Mouse (Mus musculus): ENCODE measurements around the gene Irgc1. TPM values are rescaled to one million over a fixed set of nuclear protein-coding genes. Genes with fewer than 3 reads are reported as not detected.
A peak's percentile ranks its signal among the peaks of the same experiment; 100 is the strongest.

Gene Irgc1
- 0.16 and 0.36 TPM in 2 replicates for polyA plus RNA-seq (2014; fragmentation: Nextera tagmentation; extraction: Ambion mirVana)

GRCm38 (mm10) chr7:24451855-24452311 is at the start of gene Irgc1:
Gene Irgc1, minus strand, starts transcription at chr7:24452297.
- Histone ChIP-seq H3K9me3 (ENCODE audit: control insufficient read depth, low read length) (no peaks in the 10 kb centered on the region), H3K4me2 (ENCODE audit: low read depth, low read length) (no peak within 1 kb of the TSS), H3K9ac (ENCODE audit: low read depth, low read length) (no peak within 1 kb of the TSS), H3K4me3 (ENCODE audit: low read depth, low read length) (no peak within 1 kb of the TSS), H3K27me3 (replicated peaks; ENCODE audit: control insufficient read depth, insufficient read depth, low read length) (no peaks in the 10 kb centered on the region), H3K27ac (replicated peaks; ENCODE audit: low read depth, low read length) (no peak within 1 kb of the TSS), H3K36me3 (ENCODE audit: control insufficient read depth, insufficient read depth, low read length) (no peaks in the 10 kb centered on the region), H3K4me1 (ENCODE audit: control insufficient read depth, insufficient read depth, low read length) (no peaks in the 10 kb centered on the region)
- ATAC-seq (ENCODE audit: low read depth) (no peak), DNase-seq (ENCODE audit: low spot score) (no peak)
- 76% methylated on average over 9 of the region's 9 CpGs for WGBS

- H3K27ac ChIP-seq (replicated peaks; ENCODE audit: low read depth, low read length): no peak overlapping the region
- no peaks in the 10 kb centered on the region for H3K36me3 ChIP-seq (ENCODE audit: control insufficient read depth, insufficient read depth, low read length)
- WGBS: 53% methylated on average over 18 of the region's 21 CpGs
- no peak overlapping the region for H3K4me2 ChIP-seq (ENCODE audit: low read depth, low read length)
- H3K4me3 ChIP-seq (ENCODE audit: low read depth, low read length): no peak overlapping the region
- H3K9ac ChIP-seq (ENCODE audit: low read depth, low read length): no peak overlapping the region
- peaks cover 18% of the 10 kb centered on the region for H3K4me1 ChIP-seq (ENCODE audit: control insufficient read depth, insufficient read depth, low read length)
- H3K9me3 ChIP-seq (ENCODE audit: control insufficient read depth, low read length): no peaks in the 10 kb centered on the region
- ATAC-seq (ENCODE audit: low read depth) (no peak), DNase-seq (ENCODE audit: low spot score) (no peak)
- peaks cover 12% of the 10 kb centered on the region for H3K27me3 ChIP-seq (replicated peaks; ENCODE audit: control insufficient read depth, insufficient read depth, low read length)
These were observed 49.4 kb upstream of the Irgc1 start for GRCm38 (mm10) chr7:24501492-24501891.

- DNase-seq (ENCODE audit: low spot score): no peak
- H3K4me3 ChIP-seq (ENCODE audit: low read depth, low read length): no peak overlapping the region
These were observed 48.8 kb upstream of the Irgc1 start for GRCm38 (mm10) chr7:24500929-24501328.

GRCm38 (mm10) chr7:24499856-24500577 is 47.9 kb upstream of the Irgc1 start:
- Histone ChIP-seq H3K4me1 (ENCODE audit: control insufficient read depth, insufficient read depth, low read length) (peaks cover 8% of the 10 kb centered on the region), H3K36me3 (ENCODE audit: control insufficient read depth, insufficient read depth, low read length) (no peaks in the 10 kb centered on the region), H3K27me3 (replicated peaks; ENCODE audit: control insufficient read depth, insufficient read depth, low read length) (peaks cover 12% of the 10 kb centered on the region), H3K9me3 (ENCODE audit: control insufficient read depth, low read length) (no peaks in the 10 kb centered on the region), H3K9ac (ENCODE audit: low read depth, low read length) (peak overlapping the region; percentile 40; the same call in 1 of the 2 replicates), H3K27ac (replicated peaks; ENCODE audit: low read depth, low read length) (no peak overlapping the region), H3K4me3 (ENCODE audit: low read depth, low read length) (peak overlapping the region; percentile 37), H3K4me2 (ENCODE audit: low read depth, low read length) (peak overlapping the region; percentile 65)
- peak; percentile 38; the same call in 1 of the 2 replicates for ATAC-seq (ENCODE audit: low read depth)
- peak; percentile 51 for DNase-seq (ENCODE audit: low spot score)
- 11% methylated on average over 43 of the region's 43 CpGs for WGBS

More at GRCm38 (mm10) chr7:24500929-24501328, 48.8 kb upstream of the Irgc1 start:
- no peaks in the 10 kb centered on the region for H3K9me3 ChIP-seq (ENCODE audit: control insufficient read depth, low read length)
- H3K27me3 ChIP-seq (replicated peaks; ENCODE audit: control insufficient read depth, insufficient read depth, low read length): peaks cover 12% of the 10 kb centered on the region
- no peak overlapping the region for H3K27ac ChIP-seq (replicated peaks; ENCODE audit: low read depth, low read length)
- no peak for ATAC-seq (ENCODE audit: low read depth)
- H3K9ac ChIP-seq (ENCODE audit: low read depth, low read length): no peak overlapping the region
- peaks cover 16% of the 10 kb centered on the region for H3K4me1 ChIP-seq (ENCODE audit: control insufficient read depth, insufficient read depth, low read length)
- H3K36me3 ChIP-seq (ENCODE audit: control insufficient read depth, insufficient read depth, low read length): no peaks in the 10 kb centered on the region
- WGBS: 37% methylated on average over 7 of the region's 7 CpGs
- no peak overlapping the region for H3K4me2 ChIP-seq (ENCODE audit: low read depth, low read length)

GRCm38 (mm10) chr7:24488303-24488702 is 36.2 kb upstream of the Irgc1 start:
- DNase-seq (ENCODE audit: low spot score): no peak
- Histone ChIP-seq H3K4me1 (ENCODE audit: control insufficient read depth, insufficient read depth, low read length) (no peaks in the 10 kb centered on the region), H3K36me3 (ENCODE audit: control insufficient read depth, insufficient read depth, low read length) (no peaks in the 10 kb centered on the region), H3K4me3 (ENCODE audit: low read depth, low read length) (no peak overlapping the region), H3K9ac (ENCODE audit: low read depth, low read length) (no peak overlapping the region), H3K9me3 (ENCODE audit: control insufficient read depth, low read length) (no peaks in the 10 kb centered on the region), H3K4me2 (ENCODE audit: low read depth, low read length) (no peak overlapping the region), H3K27ac (replicated peaks; ENCODE audit: low read depth, low read length) (no peak overlapping the region), H3K27me3 (replicated peaks; ENCODE audit: control insufficient read depth, insufficient read depth, low read length) (no peaks in the 10 kb centered on the region)
- ATAC-seq (ENCODE audit: low read depth): no peak
- WGBS: 80% methylated on average over 8 of the region's 8 CpGs

GRCm38 (mm10) chr7:24487403-24487802 is 35.3 kb upstream of the Irgc1 start:
- Histone ChIP-seq H3K9ac (ENCODE audit: low read depth, low read length) (no peak overlapping the region), H3K27me3 (replicated peaks; ENCODE audit: control insufficient read depth, insufficient read depth, low read length) (0 out of 2 replicates have a peak, but pooled peaks cover 5% of the 10 kb centered on the region), H3K36me3 (ENCODE audit: control insufficient read depth, insufficient read depth, low read length) (no peaks in the 10 kb centered on the region), H3K4me3 (ENCODE audit: low read depth, low read length) (no peak overlapping the region), H3K4me2 (ENCODE audit: low read depth, low read length) (no peak overlapping the region), H3K4me1 (ENCODE audit: control insufficient read depth, insufficient read depth, low read length) (no peaks in the 10 kb centered on the region), H3K9me3 (ENCODE audit: control insufficient read depth, low read length) (no peaks in the 10 kb centered on the region), H3K27ac (replicated peaks; ENCODE audit: low read depth, low read length) (no peak overlapping the region)
- DNase-seq (ENCODE audit: low spot score) (no peak), ATAC-seq (ENCODE audit: low read depth) (no peak)
- WGBS: 16% methylated on average over 3 of the region's 3 CpGs

GRCm38 (mm10) chr7:24486654-24487130 is 34.6 kb upstream of the Irgc1 start:
- Histone ChIP-seq H3K9ac (ENCODE audit: low read depth, low read length) (no peak overlapping the region), H3K36me3 (ENCODE audit: control insufficient read depth, insufficient read depth, low read length) (no peaks in the 10 kb centered on the region), H3K4me2 (ENCODE audit: low read depth, low read length) (no peak overlapping the region), H3K27me3 (replicated peaks; ENCODE audit: control insufficient read depth, insufficient read depth, low read length) (0 out of 2 replicates have a peak, but pooled peaks cover 5% of the 10 kb centered on the region), H3K4me1 (ENCODE audit: control insufficient read depth, insufficient read depth, low read length) (peaks cover under 1% of the 10 kb centered on the region; the same call in 1 of the 2 replicates), H3K9me3 (ENCODE audit: control insufficient read depth, low read length) (no peaks in the 10 kb centered on the region), H3K4me3 (ENCODE audit: low read depth, low read length) (no peak overlapping the region), H3K27ac (replicated peaks; ENCODE audit: low read depth, low read length) (no peak overlapping the region)
- DNase-seq (ENCODE audit: low spot score): no peak
- 59% methylated on average over 9 of the region's 9 CpGs for WGBS
- ATAC-seq (ENCODE audit: low read depth): no peak

GRCm38 (mm10) chr7:24485481-24485880 is 33.4 kb upstream of the Irgc1 start:
- DNase-seq (ENCODE audit: low spot score) (no peak), ATAC-seq (ENCODE audit: low read depth) (no peak)
- Histone ChIP-seq H3K4me3 (ENCODE audit: low read depth, low read length) (no peak overlapping the region), H3K9me3 (ENCODE audit: control insufficient read depth, low read length) (no peaks in the 10 kb centered on the region), H3K4me2 (ENCODE audit: low read depth, low read length) (no peak overlapping the region), H3K27me3 (replicated peaks; ENCODE audit: control insufficient read depth, insufficient read depth, low read length) (0 out of 2 replicates have a peak, but pooled peaks cover 15% of the 10 kb centered on the region), H3K27ac (replicated peaks; ENCODE audit: low read depth, low read length) (no peak overlapping the region), H3K36me3 (ENCODE audit: control insufficient read depth, insufficient read depth, low read length) (no peaks in the 10 kb centered on the region), H3K9ac (ENCODE audit: low read depth, low read length) (no peak overlapping the region), H3K4me1 (ENCODE audit: control insufficient read depth, insufficient read depth, low read length) (peaks cover 10% of the 10 kb centered on the region; the same call in 1 of the 2 replicates)
- WGBS: 70% methylated on average over 9 of the region's 9 CpGs
